Mouse (Mus musculus) thymus, postnatal 25 days (tissue): ENCODE results near the gene Tenm4.
"Not testable (repeated sequence)": the region's sequence is repeated elsewhere in the genome, so short reads cannot be mapped to it uniquely, and the experiment has no call there.

Experiments used
- DNase-seq: peaks from one replicate; pipeline ENCODE4 v3.0.0; 2022

Gene Tenm4

DNA sequence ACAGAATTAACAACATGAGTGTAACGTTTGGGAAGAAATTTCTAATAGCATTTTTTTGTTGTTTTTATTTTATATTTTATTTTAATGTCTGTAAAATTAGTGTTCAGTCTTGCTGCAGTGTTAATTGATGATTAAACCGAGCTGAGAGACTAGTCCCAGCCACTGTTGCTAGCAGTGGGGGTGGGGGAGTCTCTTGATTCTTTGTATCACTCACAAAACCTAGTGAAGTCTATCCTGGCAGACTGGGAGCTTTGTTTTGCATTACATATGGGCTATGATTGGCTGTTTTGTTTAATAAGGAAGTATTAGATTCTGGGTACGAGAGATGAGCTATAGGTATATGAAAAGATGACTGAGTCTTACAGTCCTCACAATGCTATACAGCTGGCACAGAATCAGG, 428.0 kb downstream of the Tenm4 start:
- no peak for DNase-seq

DNA sequence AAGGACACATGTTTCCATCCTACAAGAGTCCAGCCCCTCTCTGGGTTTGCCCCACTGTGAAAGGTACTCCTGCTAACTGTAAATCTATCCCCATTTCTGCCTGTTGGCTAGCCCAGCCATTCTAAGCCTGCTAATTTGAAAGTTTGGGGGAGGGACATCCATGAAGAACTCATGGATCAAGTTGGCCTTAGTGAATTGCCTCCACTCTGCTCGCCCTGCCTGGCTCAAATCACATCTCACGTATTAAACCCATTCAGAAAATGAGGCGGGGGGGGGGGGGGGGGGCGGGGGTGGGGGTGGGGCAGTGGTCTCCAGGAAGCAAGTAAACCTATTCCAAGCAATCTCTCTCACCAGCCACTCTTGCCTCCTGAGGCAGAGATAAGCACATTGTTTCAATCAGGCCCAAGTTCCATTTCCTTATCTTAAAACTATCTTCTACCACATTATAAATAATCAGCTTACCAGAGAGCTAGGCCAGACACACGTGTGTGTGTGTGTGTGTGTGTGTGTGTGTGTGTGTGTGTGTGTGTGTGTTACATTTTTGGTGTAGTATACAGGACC, 429.4 kb downstream of the Tenm4 start:
- no peak for DNase-seq

DNA sequence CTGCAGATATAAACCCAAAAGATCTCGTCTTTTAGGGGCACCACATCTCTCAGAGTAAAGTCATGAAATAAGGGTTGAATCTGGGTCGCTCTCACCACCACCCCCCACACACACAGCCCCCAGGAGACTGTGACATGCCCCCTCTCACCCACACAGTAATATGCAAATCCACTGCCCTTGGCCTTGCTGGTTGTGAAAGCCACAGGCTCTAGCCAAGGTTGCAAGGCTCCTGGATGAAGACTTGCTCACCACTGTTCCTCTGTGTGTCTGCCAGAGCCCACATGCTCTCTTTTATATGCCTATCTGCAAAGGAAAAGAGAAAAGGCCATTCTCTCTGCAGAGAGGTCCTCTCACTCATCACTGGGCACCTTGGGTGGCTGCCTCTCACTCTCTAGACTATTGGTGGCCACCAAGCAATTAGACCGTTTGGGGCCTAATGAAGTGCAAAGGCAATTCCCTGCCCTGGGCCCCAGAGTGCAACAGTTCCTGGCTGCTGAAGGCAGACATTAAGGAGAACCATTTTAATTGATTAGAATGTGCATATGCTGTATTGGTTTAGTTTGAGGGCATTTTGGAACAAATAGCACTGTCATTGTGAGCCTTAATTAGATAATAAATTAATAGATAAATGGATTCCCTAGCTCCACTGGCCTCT, 433.2 kb downstream of the Tenm4 start:
- DNase-seq = no peak

DNA sequence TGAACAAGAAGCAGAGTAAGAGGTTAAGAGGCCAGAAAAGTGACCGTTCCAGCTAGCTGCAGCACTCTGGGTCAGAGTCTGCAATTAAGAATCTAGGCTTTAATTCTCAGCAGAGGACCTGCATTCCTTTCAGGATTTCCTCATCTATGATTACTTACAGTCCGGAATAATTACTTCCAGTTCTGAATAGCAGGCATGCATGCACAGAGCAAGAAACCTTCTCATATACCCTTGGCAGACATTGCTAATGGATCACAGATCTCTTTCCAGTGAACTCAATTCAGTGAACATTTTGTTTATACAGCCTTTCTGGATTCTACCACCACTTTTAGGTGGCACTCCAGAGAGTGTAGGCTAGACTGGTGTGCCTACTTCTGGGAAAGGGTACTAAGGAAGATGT, 434.3 kb downstream of the Tenm4 start:
- DNase-seq = no peak

DNA sequence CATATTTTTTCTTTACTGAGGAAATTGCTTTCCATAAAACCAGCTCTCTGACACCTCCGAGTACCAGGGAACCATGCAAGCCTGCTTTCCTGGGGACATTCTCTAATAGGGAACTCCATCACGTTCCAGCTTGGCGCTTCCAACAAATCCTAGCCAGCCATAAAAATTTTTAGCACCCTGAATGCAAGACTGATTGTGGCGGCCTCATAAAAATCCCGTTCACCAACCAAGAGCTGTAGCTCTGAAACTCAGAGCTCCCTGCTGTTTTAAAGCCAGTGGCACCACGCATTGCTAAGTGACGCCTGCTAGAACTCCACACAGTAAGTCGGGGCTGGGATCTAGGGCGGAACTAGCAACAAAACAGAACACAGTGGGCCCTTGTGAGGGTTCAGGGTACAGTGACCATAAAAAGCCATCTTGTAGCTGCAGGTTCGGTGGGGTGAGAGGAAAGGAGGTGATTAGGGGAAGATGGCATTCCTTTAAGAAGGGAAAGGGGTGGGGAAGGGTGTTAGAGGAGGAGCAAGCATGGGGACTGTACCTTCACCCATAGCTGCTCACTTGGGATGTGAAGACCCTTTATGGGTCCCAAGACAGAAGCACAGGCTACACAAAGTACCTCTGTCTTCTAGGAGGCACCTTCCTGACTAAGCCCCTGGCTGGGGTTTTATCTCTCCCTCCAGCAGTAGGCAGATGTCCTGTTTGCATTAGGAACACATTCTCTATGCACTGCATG, 439.0 kb downstream of the Tenm4 start:
- no peak for DNase-seq

DNA sequence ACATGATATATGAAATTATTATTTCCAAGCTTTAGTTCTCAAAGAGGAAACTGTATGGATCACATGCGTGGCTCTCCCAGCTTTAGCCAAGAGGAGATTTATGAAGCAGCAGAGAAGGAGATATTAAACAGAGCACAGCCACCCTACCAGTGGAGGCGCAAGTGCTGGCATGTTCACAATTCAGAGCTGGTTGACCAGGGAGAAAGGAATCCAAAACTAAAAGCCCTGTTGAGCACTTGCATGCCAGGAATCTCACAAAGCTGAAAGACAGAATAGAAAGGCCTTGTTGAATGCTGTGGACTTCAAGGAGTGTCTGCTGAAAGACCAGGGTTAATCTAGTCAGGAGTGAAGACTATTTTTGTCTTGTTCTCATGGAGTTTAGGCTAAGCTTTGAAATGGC, 446.3 kb downstream of the Tenm4 start:
- DNase-seq = no peak

DNA sequence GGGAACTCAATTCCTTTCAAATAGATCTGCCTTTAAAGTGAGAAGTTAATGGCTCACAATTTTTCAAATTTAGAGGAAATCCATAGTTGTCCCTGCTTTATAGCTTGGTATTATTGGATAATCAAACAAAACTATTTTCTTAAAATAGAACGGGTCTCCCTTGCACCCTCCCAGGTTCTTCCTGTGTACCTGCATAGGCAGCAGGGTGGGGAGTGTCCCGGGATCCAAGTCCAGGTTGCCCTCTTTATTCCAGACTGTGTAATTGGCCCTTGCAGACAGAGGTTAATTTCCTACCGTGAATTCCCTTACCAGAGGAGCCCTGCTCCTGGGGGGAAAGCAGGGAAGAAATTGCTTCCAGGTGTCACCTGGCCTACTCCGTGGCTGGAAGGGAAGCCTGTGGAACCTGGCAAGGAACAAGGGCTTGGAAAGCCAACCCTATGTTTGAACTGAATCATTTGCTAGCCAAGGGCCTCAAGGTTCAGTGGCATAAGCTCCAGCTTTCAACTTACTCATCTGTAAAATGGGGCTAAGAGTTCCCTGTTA, 449.0 kb downstream of the Tenm4 start:
- no peak for DNase-seq

DNA sequence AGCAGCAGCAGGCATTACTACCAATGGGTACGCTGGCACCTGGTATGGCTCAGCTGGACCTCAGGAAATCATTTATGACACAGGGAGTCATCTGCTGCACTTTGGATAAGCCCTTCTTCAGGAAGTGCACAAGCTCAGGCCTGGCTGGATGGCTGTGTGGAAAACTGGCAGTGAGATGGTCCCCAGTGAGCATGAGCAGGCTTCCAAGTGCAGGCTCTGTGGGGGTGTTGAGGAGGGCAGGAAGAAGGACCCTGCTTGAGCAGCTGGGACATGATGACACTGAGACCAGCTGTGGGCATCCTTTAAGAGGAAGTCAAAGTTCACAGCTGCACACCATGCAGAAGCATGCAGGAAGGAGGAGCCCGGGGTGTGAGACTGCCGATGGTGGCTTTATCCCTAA, 455.3 kb downstream of the Tenm4 start:
- DNase-seq = no peak

DNA sequence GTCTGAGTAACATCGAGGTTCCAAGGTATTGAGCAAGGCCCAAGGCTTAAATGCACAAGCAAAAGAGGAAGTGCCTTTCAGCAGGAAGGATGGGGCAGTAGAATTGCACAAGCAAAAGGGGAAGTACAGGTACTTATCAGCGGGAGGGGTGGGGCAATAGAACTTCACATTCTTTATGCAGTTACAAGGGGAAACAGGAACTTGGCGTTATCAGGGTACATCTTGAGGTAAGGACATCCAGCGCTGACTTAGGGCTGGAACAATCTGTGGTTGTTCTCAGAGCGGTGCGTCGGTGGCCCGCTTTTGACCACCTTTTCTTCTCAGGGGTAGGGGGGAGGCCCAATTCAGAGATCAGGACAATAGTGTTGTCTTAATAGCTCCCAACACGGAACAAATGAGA, 459.5 kb downstream of the Tenm4 start:
- DNase-seq = not testable (repeated sequence)

DNA sequence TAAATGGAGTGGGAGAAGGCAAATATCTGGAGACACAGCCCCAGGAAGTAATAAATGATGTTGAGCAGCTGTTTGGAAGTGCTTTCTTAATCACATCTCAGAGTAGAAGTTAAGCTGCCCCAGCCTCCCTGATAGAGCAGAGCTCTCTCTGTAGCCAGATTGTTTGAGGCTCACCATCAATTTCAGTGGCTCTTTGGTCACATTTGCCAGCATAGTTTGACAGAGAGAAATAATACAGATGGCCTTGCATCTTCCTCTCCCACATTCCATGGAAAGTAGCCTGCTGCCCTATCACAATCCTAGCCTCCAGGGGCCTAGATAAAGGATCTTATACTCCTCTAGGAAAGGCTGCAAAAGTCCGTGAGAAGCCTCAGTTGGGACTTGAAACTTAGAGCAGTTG, 462.0 kb downstream of the Tenm4 start:
- DNase-seq = no peak

DNA sequence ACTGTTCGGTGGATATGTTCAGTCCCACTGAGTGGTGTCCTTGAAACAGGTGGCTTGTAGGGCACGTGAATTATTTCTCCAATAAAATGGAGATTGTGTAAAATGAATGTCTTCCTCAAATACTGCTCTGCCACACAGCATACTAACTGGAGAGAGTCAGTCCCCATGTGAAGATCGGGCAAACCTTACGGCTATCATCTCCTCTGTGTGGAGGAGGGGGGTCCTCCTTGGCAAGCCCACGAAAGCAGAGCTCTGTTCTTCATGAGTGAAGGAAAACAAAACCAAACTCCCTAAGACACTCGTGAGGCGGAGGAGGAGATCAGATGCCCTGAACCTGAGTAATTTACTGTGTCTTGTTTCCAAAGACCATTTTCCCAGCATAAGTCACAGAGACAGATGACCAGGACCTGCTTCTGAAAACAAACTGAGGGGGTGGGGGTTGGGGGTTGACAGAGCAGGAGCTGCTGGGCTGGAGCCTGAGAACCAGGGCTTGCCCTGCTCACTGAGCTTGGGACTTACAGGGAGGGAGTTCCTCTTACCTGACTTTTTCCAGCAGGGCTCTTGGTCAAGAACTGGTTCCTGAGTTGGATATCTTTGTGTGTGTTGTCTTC, 464.9 kb downstream of the Tenm4 start:
- DNase-seq = no peak

DNA sequence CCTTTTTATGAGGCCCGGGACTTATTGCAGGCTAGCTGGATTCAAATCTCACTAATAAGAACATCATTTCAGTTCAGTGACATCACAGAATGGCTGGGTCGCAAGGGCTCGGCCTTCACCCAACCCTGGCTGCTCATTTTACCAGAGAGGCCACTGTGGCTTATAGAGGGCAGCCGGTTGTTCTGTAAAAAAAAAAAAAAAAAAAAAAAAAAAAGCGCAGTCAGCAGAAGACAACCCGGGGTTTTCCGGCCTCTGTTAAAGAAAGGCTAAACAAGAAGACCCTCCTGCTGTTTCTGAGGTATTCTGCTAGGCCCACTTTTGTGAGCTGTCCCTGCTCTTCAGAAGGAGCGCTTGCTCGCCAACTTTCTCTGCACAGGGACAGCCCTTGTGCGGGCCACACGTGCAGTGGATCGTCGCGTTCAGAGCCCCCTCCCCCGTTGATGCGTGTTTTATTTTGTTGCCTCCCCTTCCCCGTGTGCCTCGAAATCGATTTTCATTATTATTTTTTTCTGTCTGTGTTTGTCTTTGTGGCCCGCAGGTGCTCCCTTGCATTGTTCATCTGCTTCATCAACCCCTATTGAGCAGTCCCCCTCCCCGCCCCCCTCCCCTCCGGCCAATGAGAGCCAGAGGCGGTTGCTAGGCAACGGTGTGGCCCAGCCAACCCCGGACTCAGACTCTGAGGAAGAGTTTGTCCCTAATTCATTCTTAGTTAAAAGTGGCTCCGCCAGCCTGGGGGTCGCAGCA, 472.6 kb downstream of the Tenm4 start:
- no peak for DNase-seq

DNA sequence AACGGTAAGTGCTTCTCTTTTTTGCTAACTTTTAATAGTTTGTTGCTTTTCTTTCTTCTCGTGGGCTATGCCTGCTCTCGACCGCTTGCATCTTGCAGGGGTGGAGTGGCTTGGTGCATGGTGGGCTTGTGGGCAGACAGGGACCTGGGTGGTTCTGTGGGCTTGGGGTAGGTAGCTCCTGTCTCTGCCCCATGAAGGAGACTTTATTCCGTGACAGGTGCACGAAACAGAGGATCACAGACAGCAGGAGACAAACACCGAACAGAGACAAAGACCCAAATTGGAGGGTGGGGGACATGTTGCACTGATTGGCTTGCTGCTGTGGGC, 473.1 kb downstream of the Tenm4 start:
- no peak for DNase-seq

DNA sequence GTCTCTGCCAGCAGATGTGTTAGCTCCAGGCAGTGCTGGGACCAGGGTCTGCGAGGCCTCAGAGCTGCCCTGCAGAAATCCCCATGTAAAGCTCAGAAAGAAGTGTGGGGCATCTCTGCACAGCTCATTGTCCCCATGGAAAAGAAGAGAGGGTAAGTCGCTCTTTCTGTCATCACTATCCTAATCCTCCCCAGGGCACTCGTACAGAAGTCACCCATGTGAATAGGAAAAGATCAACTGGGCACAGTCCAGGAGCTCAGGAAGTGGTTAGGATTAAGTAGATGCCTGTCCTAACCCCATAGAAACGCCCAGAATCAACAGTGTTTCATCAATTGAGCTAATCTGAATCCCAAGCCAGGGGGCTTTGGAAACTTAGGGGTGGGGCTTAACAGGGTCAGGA, 476.6 kb downstream of the Tenm4 start:
- DNase-seq = no peak

DNA sequence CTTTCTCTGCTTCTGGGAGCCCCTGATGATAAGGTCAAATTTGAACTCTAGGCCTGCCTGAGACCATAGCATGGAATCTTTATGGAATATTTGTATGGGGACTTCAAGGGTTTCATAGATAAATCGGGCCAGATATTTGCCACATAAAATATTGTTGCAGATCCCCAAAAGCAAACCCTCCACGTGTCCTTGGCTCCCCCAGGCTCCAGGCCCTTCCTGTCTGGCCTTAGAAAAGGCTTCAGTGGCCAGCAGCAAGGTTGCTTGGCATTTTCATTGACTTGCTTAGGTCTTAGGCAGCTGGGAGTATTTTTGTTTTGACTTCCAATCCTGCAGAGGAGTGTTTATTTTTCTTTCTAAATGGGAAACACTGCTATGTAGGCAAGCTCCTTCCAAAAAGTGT, 477.6 kb downstream of the Tenm4 start:
- no peak for DNase-seq

DNA sequence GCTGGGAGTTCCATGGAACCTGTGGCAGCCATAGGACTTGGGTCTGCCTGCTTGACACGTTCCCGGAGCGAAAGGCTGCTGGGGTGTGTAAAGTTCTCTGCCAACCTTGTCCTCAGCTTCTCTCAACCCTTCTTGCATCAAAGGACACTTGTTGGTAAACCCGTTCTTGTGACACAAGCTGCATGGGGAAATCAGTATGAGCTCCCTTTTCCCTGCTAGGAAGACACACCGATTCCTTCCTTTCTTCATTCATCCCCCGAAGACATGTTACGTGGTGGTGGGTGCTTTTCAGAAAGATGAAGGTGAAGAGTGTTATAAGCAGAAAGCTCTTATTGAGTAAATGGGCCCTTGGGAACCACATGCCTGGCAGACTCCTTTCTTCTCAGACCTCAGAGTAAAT, 478.1 kb downstream of the Tenm4 start:
- DNase-seq = no peak

DNA sequence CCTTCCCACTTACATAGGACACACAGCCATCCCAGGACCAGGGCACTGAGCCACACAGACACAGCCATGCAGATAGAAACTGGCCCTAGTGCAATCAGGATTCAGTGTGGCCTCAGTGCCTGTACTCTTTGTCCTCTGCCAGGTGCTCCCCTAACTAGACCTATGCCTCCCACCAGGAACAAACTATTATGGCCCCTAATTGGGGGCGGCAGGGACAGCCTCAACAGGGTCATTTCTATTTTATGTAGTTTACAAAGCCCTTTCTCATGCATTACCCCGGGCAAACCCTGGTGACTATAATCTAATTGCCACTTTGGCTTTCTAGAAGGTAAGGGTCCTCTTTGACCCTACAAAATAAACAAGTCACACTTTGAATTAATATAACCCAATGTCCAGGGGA, 479.4 kb downstream of the Tenm4 start:
- DNase-seq = no peak

DNA sequence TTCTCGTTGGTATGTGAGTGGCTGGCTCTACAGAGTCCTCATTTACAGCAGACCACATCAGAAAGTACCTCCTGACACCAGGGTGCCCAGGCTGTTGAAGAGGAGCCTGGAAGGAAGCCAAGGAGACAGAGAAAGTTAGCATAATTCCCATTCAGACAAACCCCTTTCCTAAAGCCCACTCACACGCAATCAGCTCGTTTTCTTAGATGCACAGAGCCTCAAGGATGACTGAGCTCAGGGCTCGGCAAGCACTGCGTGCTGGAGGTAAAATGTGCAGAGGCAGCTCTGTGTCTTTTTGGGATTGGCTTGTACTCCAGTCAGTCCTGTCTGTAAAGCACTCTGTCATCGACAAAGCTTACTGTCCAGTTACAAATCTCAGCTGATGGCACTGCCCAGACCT, 480.0 kb downstream of the Tenm4 start:
- DNase-seq = no peak

DNA sequence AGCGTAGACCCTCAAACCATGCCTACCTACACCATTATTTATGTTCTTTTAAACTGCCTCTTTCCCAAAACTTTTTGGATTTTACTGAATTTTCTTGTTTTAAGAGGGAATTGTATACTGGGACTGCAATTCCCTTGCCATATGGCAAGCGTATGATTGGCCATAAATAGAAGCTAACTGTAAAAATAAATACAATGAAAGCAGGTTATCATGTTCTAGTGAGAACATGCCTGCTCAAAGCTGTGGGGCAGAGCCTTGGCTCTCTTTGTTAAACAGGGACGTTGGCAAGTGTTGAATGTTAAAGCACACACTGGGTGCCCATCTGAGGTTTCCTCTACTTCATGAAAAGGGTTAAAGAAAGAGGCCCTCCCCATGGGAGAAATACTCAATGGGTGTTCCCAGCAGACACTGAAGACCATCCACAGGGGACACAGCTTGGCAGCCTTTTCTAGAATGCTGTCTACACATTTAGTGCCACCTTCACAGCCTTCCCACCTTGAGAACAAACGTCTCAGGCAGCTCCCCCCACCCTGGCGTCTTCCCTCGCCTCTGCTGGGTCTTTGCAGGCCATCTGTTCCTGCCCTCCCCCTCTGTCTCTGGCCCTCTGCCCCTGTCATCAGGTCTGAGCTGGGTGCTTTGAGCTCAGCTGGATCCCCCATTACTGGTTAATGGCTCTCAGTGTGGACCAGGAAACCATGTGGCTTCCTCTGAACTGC, 480.7 kb downstream of the Tenm4 start:
- no peak for DNase-seq

DNA sequence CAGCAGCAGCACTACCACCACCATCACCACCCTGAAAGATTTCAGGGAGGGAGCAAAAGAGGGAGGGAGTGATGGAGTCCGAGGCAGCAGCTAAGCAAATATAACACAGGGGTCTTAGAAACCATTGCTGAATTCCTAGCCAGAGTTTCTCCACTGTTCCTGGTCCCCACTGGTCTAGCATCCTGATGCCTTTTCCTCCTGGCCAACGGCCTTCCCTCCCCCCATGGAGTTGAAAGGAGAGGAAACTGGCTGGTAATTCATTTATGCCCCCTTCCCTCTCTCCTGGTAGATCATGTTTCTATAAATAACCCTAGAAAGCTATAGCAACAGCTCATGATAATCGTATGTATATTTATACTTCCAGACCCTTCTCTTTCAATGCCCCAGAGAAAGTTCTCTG, 481.8 kb downstream of the Tenm4 start:
- no peak for DNase-seq

DNA sequence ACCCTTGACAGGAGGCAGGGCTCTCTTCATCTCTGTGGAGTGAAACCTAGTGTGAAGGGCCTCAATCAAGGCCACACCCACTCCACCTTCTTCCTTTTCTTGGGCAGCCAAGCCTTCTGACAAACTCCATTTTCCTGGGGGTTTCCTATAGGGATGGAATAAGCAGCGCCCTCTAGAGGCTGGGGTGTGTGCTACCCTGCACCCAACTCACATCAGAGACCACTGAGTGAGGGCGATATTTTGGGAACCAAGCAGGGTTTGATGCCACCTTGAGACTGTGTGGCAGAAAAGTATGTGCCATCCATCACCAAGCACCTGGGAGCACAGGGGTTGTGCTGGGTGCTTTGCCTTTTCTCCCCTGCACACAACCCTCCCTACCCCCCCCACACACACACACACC, 483.2 kb downstream of the Tenm4 start:
- DNase-seq = no peak

DNA sequence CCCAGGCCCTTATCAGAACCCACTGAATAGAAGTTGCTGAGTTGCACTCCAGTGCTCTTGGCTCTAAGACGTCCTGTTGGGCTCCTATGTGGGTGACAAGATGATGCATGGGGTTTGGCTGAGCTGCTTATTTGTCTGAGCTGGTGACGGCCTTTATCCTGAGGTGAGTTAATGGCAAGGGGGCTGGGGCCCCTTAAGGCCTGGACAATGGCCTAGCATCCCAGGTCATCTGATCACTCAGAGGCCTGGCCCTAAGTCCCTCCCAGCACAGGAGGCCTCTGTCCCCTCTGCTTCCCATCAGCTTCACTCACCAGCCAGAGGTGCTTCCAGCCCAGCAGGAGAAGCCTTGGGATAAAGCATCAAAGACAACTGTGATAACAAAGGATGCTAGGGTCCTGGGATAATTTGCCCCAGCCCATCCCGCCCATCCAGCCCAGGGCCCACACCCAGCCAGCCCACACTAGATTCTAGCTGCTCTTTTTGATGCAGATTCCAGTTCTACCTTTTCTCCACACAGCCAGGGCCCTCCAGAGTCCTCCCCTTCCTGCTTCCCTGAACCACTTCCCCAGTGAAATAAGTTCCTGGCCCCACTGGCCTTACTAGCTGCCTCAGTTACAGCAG, 484.2 kb downstream of the Tenm4 start:
- DNase-seq = no peak
